Mouse (Mus musculus) limb, embryonic 12.5 days (tissue): ENCODE data around the gene Cenpm. TPM values are rescaled to one million over a fixed set of nuclear protein-coding genes. Genes with fewer than 3 reads are reported as not detected.

ENCODE experiments used
- ATAC-seq: fragments of 200-750 bp; cut with Nextera tagmentation; 2 replicates; pipeline ENCODE4 v1.8.0; 2017; ENCODE audit warnings: low read depth, moderate TSS enrichment; ENCODE audit not compliant: insufficient number of reproducible peaks, insufficient read depth, low FRiP score, low TSS enrichment
- H3K27ac ChIP-seq: fragments of 300-500 bp; sonication (generic); 2 replicates; pipeline ENCODE4 v1.5.1; 2016; ENCODE audit warnings: mild to moderate bottlenecking, moderate library complexity
- H3K27me3 ChIP-seq: fragments of 300-500 bp; sonication (generic); 2 replicates; pipeline ENCODE4 v1.6.1; 2016; ENCODE audit warnings: mild to moderate bottlenecking, moderate library complexity
- H3K36me3 ChIP-seq: fragments of 300-500 bp; sonication (generic); 2 replicates; pipeline ENCODE4 v1.6.1; 2016; ENCODE audit warnings: mild to moderate bottlenecking, moderate library complexity
- H3K4me1 ChIP-seq: fragments of 300-500 bp; sonication (generic); replicated peaks from 2 replicates; pipeline ENCODE4 v1.6.1; 2016
- H3K4me2 ChIP-seq: fragments of 300-500 bp; sonication (generic); 2 replicates; pipeline ENCODE4 v1.6.1; 2016; ENCODE audit warnings: mild to moderate bottlenecking, moderate library complexity
- H3K4me3 ChIP-seq: fragments of 300-500 bp; sonication (generic); replicated peaks from 2 replicates; pipeline ENCODE4 v1.5.1; 2016; ENCODE audit warnings: mild to moderate bottlenecking
- H3K9ac ChIP-seq: fragments of 300-500 bp; sonication (generic); replicated peaks from 2 replicates; pipeline ENCODE4 v1.6.1; 2016; ENCODE audit warnings: mild to moderate bottlenecking, moderate library complexity
- H3K9me3 ChIP-seq: fragments of 300-500 bp; sonication (generic); 2 replicates; pipeline ENCODE4 v1.6.1; 2016; ENCODE audit warnings: mild to moderate bottlenecking, moderate library complexity
- WGBS: fragments of 180-500 bp; shearing (Covaris S2); methylation state at CpG from one replicate; pipeline ENCODE4 v1.1.7; 2016; 5-methylcytosine and 5-hydroxymethylcytosine counted together
- polyA plus RNA-seq: library from polyadenylated mRNA; unstranded; fragments of >200 nt; fragmentation: Nextera tagmentation; extraction: Ambion mirVana; gene quantifications from 2 replicates; pipeline ENCODE4 v1.2.1, GENCODE M21; 2016

Cenpm gene
- polyA plus RNA-seq, 1 experiment from 2014 or later, result 75.5 TPM

GRCm38 (mm10) chr15:82223657-82224601 is 20.6 kb downstream of the Cenpm start, which contains the start of gene Tnfrsf13c:
Gene Tnfrsf13c (minus strand): TSS chr15:82224369.
- no peak within 1 kb of the TSS for H3K27ac ChIP-seq
- no peaks in the 10 kb centered on the region for H3K9me3 ChIP-seq
- no peak; the same call in 1 of the 2 replicates for ATAC-seq
- peak within 1 kb of the TSS; percentile 27; the same call in 1 of the 2 replicates for H3K9ac ChIP-seq
- H3K4me1 ChIP-seq, result peaks cover 12% of the 10 kb centered on the region
- peak within 1 kb of the TSS; percentile 41 for H3K4me3 ChIP-seq
- WGBS, result under 1% methylated on average over 44 of the region's 44 CpGs
- H3K36me3 ChIP-seq, result no peaks in the 10 kb centered on the region
- H3K27me3 ChIP-seq, result peaks cover 60% of the 10 kb centered on the region
- H3K4me2 ChIP-seq, result peak within 1 kb of the TSS; percentile 66

- peaks cover 12% of the 10 kb centered on the region for H3K4me1 ChIP-seq
- H3K4me2 ChIP-seq, result no peak overlapping the region
- H3K27ac ChIP-seq, result no peak overlapping the region
- H3K27me3 ChIP-seq, result peaks cover 65% of the 10 kb centered on the region
- 50% methylated on average over 7 of the region's 7 CpGs for WGBS
- H3K36me3 ChIP-seq, result no peaks in the 10 kb centered on the region
- H3K9ac ChIP-seq, result no peak overlapping the region
- peak overlapping the region; percentile 41; the same call in 1 of the 2 replicates for H3K4me3 ChIP-seq
- no peaks in the 10 kb centered on the region for H3K9me3 ChIP-seq
- no peak for ATAC-seq
These were observed 21.3 kb downstream of the Cenpm start for GRCm38 (mm10) chr15:82223251-82223650.

GRCm38 (mm10) chr15:82221104-82221860 is 23.3 kb downstream of the Cenpm start:
- no peak for ATAC-seq

DNA sequence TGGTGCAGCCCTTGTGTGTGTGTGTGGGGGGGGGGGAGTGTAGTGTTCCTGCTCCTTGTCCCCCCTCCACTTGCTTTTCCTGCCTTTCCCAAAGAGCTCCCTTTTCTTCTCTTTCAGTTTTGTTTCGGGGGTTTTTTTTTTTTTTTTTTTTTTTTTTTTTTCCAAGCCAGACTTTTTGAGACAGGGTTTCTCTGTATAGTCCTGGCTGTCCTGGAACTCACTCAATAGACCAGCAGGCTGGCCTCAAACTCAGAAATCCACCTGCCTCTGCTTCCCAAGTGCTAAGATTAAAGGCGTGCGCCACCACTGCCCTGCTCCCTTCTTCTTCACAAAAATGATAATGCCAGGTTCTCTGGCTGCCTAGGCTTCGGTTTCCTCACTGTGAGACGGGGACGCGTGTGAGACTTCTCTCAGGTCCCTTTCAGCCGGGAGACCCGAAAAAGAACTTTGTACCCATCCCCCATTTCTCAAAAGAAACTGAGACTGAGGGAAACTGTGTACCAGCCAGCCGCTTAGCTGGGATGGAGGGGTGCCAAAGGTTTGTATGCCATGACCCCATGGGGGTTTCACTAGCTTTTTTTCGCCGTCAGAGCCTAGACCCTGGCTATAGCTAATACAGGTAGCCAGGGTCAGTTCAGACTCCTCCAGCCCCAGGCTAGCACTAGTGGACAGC is 24.4 kb downstream of the Cenpm start:
- Histone ChIP-seq H3K4me2 (no peak overlapping the region), H3K4me3 (no peak overlapping the region), H3K36me3 (no peaks in the 10 kb centered on the region), H3K27me3 (peaks cover 79% of the 10 kb centered on the region), H3K4me1 (peaks cover 27% of the 10 kb centered on the region), H3K9me3 (no peaks in the 10 kb centered on the region), H3K27ac (no peak overlapping the region), H3K9ac (no peak overlapping the region)
- no peak for ATAC-seq
- 73% methylated on average over 11 of the region's 12 CpGs for WGBS

More at GRCm38 (mm10) chr15:82221104-82221860, 23.3 kb downstream of the Cenpm start:
- 69% methylated on average over 14 of the region's 14 CpGs for WGBS
- peaks cover 22% of the 10 kb centered on the region for H3K4me1 ChIP-seq
- H3K27me3 ChIP-seq, result peaks cover 79% of the 10 kb centered on the region
- H3K9ac ChIP-seq, result no peak overlapping the region
- H3K9me3 ChIP-seq, result no peaks in the 10 kb centered on the region
- H3K27ac ChIP-seq, result no peak overlapping the region
- H3K36me3 ChIP-seq, result no peaks in the 10 kb centered on the region
- H3K4me2 ChIP-seq, result no peak overlapping the region
- no peak overlapping the region for H3K4me3 ChIP-seq

DNA sequence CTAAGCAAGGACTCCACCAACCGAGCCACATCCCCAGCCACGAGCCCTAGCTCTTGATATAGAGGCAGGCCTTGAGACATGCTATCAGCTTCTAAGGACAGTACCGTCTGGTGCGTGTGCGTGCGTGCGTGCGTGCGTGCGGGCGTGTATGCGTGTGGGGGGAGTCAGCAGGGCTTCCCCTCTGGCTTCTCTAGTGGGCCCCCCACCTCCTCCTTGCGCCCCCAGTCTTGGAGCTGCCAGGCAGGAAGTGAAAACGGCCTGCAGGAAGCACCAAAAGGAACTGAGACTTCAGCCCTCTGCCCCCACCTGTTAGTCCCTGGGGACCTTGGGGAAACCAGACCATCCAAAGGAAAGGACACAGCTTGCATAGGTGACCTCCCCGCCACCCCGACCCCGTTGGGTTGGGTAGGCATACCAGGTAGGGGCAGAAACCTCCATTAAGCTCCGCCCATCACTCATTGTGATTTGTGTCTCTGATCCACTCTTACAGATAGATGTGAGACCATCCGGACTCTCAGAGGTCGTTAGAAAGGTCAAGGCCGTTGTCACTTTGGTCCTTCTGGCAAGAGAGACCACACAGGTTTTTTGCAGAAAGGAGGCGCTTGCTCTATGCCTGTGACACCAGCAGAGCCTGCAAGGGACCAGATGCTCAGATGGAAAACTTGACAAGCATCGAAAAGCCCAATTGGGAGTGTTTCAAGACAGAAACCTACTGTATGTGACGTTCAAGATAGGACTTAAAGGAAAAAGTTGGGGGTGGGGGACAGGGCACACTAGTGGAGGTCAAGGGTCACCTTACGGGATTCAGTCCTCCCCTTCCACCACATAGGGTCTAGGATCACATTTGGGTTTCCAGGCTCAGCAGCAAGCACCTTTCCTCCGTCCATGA is 25.5 kb downstream of the Cenpm start:
- ATAC-seq, result no peak
- Histone ChIP-seq H3K4me3 (no peak overlapping the region), H3K36me3 (no peaks in the 10 kb centered on the region), H3K9ac (no peak overlapping the region), H3K9me3 (no peaks in the 10 kb centered on the region), H3K4me2 (no peak overlapping the region), H3K4me1 (peaks cover 20% of the 10 kb centered on the region), H3K27ac (no peak overlapping the region), H3K27me3 (peaks cover 79% of the 10 kb centered on the region)
- 76% methylated on average over 26 of the region's 26 CpGs for WGBS

GRCm38 (mm10) chr15:82217980-82218379 is 26.6 kb downstream of the Cenpm start:
- 26% methylated on average over 9 of the region's 9 CpGs for WGBS
- H3K9me3 ChIP-seq, result no peaks in the 10 kb centered on the region
- peaks cover 79% of the 10 kb centered on the region for H3K27me3 ChIP-seq
- H3K27ac ChIP-seq, result no peak overlapping the region
- no peaks in the 10 kb centered on the region for H3K36me3 ChIP-seq
- H3K4me3 ChIP-seq, result no peak overlapping the region
- H3K4me2 ChIP-seq, result no peak overlapping the region
- ATAC-seq, result no peak
- no peak overlapping the region for H3K9ac ChIP-seq
- peaks cover 15% of the 10 kb centered on the region for H3K4me1 ChIP-seq

GRCm38 (mm10) chr15:82217039-82217438 is 27.5 kb downstream of the Cenpm start:
- WGBS, result 9% methylated on average over 7 of the region's 7 CpGs

DNA sequence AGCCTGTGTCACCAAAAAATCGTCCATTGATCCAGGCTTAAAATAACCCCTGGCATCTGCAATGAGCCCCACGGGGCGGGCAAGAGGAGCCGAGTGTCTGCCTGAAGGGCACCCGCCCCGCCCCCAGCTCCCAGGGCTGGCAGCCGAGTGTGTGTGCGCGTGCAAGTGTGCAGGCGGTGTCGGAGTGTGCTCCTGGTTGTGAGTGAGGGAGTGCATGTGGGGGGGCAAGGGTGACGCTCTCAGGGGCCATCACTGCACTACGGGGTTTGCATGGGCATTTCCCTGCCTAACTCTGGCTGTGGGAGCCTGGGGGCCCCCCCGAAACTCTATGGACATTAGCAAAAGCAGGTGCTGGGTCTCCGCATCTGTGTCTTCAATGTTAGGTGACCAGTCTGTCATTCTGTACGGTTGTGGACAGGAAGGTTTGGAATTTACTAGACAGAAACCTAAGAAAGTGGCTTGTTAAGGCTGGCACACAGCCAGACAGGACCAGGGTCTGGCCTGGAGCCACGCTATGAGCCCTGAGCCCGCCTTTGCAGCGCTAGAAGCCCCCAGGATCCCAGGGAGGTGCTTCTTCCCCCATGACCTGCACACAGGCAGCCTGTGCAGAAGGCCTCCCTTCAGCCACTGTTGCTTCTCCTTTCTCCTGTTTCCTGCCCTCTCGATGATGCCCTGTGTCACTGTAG is 28.3 kb downstream of the Cenpm start:
- Histone ChIP-seq H3K36me3 (no peaks in the 10 kb centered on the region), H3K27ac (no peak overlapping the region), H3K27me3 (peaks cover 86% of the 10 kb centered on the region), H3K9me3 (no peaks in the 10 kb centered on the region), H3K9ac (no peak overlapping the region), H3K4me3 (no peak overlapping the region), H3K4me1 (peaks cover 32% of the 10 kb centered on the region), H3K4me2 (no peak overlapping the region)
- WGBS, result 47% methylated on average over 20 of the region's 20 CpGs
- no peak for ATAC-seq

More at GRCm38 (mm10) chr15:82217039-82217438, 27.5 kb downstream of the Cenpm start:
- Histone ChIP-seq H3K4me3 (no peak overlapping the region), H3K9me3 (no peaks in the 10 kb centered on the region), H3K4me2 (no peak overlapping the region), H3K27me3 (peaks cover 79% of the 10 kb centered on the region), H3K9ac (no peak overlapping the region; the same call in 1 of the 2 replicates), H3K36me3 (no peaks in the 10 kb centered on the region), H3K4me1 (peaks cover 24% of the 10 kb centered on the region), H3K27ac (no peak overlapping the region)
- no peak for ATAC-seq

DNA sequence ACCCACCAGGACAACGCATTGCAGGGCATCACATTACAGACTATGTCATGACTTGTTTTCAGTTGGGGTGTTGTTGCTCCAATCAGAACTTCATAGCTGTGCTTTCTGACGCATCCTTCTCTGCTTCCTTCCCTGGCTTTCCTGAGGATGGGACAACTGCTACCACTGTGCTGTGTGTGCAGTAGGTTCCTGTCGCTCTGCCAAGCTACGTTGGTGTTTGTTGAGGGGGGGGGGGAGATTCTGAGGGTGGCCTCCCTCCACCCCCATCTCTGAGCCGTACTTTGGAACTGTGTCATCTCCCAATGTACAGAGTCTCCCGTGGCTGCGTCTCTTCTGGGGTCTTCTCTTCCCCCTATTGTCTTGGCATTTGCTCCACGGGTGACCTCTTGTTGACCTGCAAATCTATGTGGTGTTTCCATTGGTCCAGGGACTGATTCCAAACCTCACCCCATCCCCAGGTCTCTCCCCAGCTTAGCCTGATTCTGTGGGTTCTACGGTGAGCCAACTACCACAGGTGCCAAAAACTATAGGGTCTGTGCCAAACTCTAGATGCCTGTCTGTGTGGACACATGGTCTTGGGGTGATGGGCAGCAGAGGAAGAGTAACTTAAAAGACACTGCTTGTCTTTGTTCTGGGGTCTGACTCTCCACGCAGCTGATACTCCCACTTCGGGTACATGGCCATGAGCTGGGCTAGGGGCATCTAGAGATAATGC is 29.1 kb downstream of the Cenpm start:
- H3K36me3 ChIP-seq, result no peaks in the 10 kb centered on the region
- WGBS, result 43% methylated on average over 11 of the region's 11 CpGs
- H3K4me2 ChIP-seq, result no peak overlapping the region
- H3K27me3 ChIP-seq, result peaks cover 88% of the 10 kb centered on the region
- ATAC-seq, result no peak
- H3K4me1 ChIP-seq, result peaks cover 32% of the 10 kb centered on the region
- H3K4me3 ChIP-seq, result no peak overlapping the region
- no peaks in the 10 kb centered on the region for H3K9me3 ChIP-seq
- H3K27ac ChIP-seq, result no peak overlapping the region
- H3K9ac ChIP-seq, result no peak overlapping the region
